Mouse (Mus musculus) kidney, embryonic 16.5 days (tissue): ENCODE data around the gene Blnk. TPM values are rescaled to one million over a fixed set of nuclear protein-coding genes. Genes with fewer than 3 reads are reported as not detected.
A peak's percentile ranks its signal among the peaks of the same experiment; 100 is the strongest.

Experiments
- ATAC-seq: fragments of 200-750 bp; cut with Nextera tagmentation; 2 replicates; pipeline ENCODE4 v1.8.0; 2017; ENCODE audit warnings: moderate TSS enrichment; ENCODE audit not compliant: low FRiP score, low TSS enrichment
- H3K27ac ChIP-seq: fragments of 300-500 bp; sonication (generic); 2 replicates; pipeline ENCODE4 v1.5.1; 2014; ENCODE audit warnings: low read length
- H3K27me3 ChIP-seq: fragments of 300-500 bp; sonication (generic); 2 replicates; pipeline ENCODE4 v1.6.1; 2014; ENCODE audit warnings: low read length, control low read depth, mixed read lengths; ENCODE audit not compliant: insufficient read depth
- H3K36me3 ChIP-seq: fragments of 300-500 bp; sonication (generic); 2 replicates; pipeline ENCODE4 v1.6.1; 2014; ENCODE audit warnings: low read length, control low read depth, mixed read lengths; ENCODE audit not compliant: insufficient read depth
- H3K4me1 ChIP-seq: fragments of 300-500 bp; sonication (generic); 2 replicates; pipeline ENCODE4 v1.6.1; 2014; ENCODE audit warnings: low read length, control low read depth, mixed read lengths; ENCODE audit not compliant: insufficient read depth
- H3K4me2 ChIP-seq: fragments of 300-500 bp; sonication (generic); replicated peaks from 2 replicates; pipeline ENCODE4 v1.6.1; 2014; ENCODE audit warnings: low read depth, low read length
- H3K4me3 ChIP-seq: fragments of 300-500 bp; sonication (generic); 2 replicates; pipeline ENCODE4 v1.5.1; 2014; ENCODE audit warnings: mild to moderate bottlenecking, low read length
- H3K9ac ChIP-seq: fragments of 300-500 bp; sonication (generic); replicated peaks from 2 replicates; pipeline ENCODE4 v1.6.1; 2014; ENCODE audit warnings: low read length
- H3K9me3 ChIP-seq: fragments of 300-500 bp; sonication (generic); 2 replicates; pipeline ENCODE4 v1.6.1; 2016; ENCODE audit warnings: low read length, control low read depth
- WGBS: fragments of 180-500 bp; shearing (Covaris S2); extraction: QIAGEN DNeasy Blood & Tissue Kit; methylation state at CpG from one replicate; pipeline ENCODE4 v1.1.7; 2014; 5-methylcytosine and 5-hydroxymethylcytosine counted together
- polyA plus RNA-seq: library from polyadenylated mRNA; unstranded; fragments of >200 nt; fragmentation: Nextera tagmentation; extraction: Ambion mirVana; gene quantifications from 2 replicates; pipeline ENCODE4 v1.2.1, GENCODE M21; 2015

Gene Blnk
- polyA plus RNA-seq, 1 experiment from 2014 or later: 19.2 TPM

- H3K4me2 ChIP-seq: peak overlapping the region; percentile 41
- H3K27ac ChIP-seq: no peak overlapping the region
- no peaks in the 10 kb centered on the region for H3K9me3 ChIP-seq
- no peaks in the 10 kb centered on the region for H3K27me3 ChIP-seq
- 44% methylated on average over 10 of the region's 11 CpGs for WGBS
- ATAC-seq: no peak
- H3K9ac ChIP-seq: peak overlapping the region; percentile 1; the same call in 1 of the 2 replicates
- peaks cover 37% of the 10 kb centered on the region for H3K4me1 ChIP-seq
- H3K4me3 ChIP-seq: peak overlapping the region; percentile 21
- H3K36me3 ChIP-seq: no peaks in the 10 kb centered on the region
Measured at GRCm38 (mm10) chr19:40992096-40992495, 2.2 kb downstream of the Blnk start.

GRCm38 (mm10) chr19:40991626-40992025 is 2.7 kb downstream of the Blnk start:
- peaks cover 37% of the 10 kb centered on the region for H3K4me1 ChIP-seq
- no peaks in the 10 kb centered on the region for H3K27me3 ChIP-seq
- no peaks in the 10 kb centered on the region for H3K9me3 ChIP-seq
- H3K4me3 ChIP-seq: no peak overlapping the region
- peak overlapping the region; percentile 41; the same call in 1 of the 2 replicates for H3K4me2 ChIP-seq
- ATAC-seq: no peak
- no peak overlapping the region for H3K9ac ChIP-seq
- H3K36me3 ChIP-seq: no peaks in the 10 kb centered on the region
- no peak overlapping the region for H3K27ac ChIP-seq
- 48% methylated on average over 7 of the region's 7 CpGs for WGBS

- Histone ChIP-seq H3K4me2 (no peak overlapping the region), H3K9me3 (no peaks in the 10 kb centered on the region), H3K9ac (no peak overlapping the region), H3K4me1 (peaks cover 32% of the 10 kb centered on the region), H3K36me3 (no peaks in the 10 kb centered on the region), H3K27ac (no peak overlapping the region), H3K27me3 (no peaks in the 10 kb centered on the region), H3K4me3 (no peak overlapping the region)
- ATAC-seq: no peak
- 92% methylated on average over 17 of the region's 17 CpGs for WGBS
Measured at GRCm38 (mm10) chr19:40990781-40991343, 3.5 kb downstream of the Blnk start.

DNA sequence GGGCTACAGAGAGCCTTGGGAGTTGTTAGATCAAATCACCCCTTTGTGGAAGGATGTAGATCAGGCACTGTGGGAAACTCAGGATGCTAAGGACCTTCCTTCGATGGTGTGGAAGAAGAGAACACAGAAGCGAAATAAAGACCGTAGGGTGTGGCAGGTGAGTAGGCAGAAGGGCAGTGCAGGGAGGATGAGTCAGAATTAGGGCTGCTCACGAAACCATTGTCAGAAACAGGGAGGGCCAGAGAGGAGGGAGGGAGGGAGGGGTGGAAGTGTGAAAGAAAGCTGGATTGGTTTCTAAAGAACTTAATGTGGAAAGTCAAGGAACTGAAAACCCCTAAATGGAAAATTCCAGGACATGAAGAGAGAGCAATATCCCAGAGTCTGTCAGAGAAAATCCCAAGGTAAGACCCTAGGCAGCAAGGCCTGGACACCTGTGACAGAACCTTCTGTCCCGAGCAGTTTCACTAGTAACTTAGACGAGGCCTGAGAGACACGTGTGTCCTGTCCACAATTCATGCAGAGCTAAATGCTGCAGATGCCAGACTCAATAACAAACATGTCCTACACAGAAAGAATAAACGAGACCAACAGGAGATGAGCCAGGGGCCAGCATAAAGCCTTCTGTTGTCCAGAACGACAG is 4.3 kb downstream of the Blnk start:
- Histone ChIP-seq H3K4me2 (no peak overlapping the region), H3K27me3 (no peaks in the 10 kb centered on the region), H3K4me3 (no peak overlapping the region), H3K27ac (no peak overlapping the region), H3K9me3 (no peaks in the 10 kb centered on the region), H3K4me1 (peaks cover 25% of the 10 kb centered on the region), H3K36me3 (no peaks in the 10 kb centered on the region), H3K9ac (no peak overlapping the region)
- no peak for ATAC-seq
- WGBS: 80% methylated on average over 9 of the region's 9 CpGs

GRCm38 (mm10) chr19:40988856-40989255 is 5.5 kb downstream of the Blnk start:
- Histone ChIP-seq H3K4me1 (peaks cover 13% of the 10 kb centered on the region), H3K4me3 (no peak overlapping the region), H3K9me3 (no peaks in the 10 kb centered on the region), H3K36me3 (no peaks in the 10 kb centered on the region), H3K9ac (no peak overlapping the region), H3K27me3 (no peaks in the 10 kb centered on the region), H3K27ac (no peak overlapping the region), H3K4me2 (no peak overlapping the region)
- 73% methylated on average over 5 of the region's 5 CpGs for WGBS
- ATAC-seq: no peak

- Histone ChIP-seq H3K4me1 (no peaks in the 10 kb centered on the region), H3K4me2 (no peak overlapping the region), H3K36me3 (no peaks in the 10 kb centered on the region), H3K9me3 (no peaks in the 10 kb centered on the region), H3K27ac (no peak overlapping the region), H3K4me3 (no peak overlapping the region), H3K9ac (no peak overlapping the region), H3K27me3 (no peaks in the 10 kb centered on the region)
- WGBS: 96% methylated on average over 1 of the region's 1 CpGs
- no peak for ATAC-seq
Measured at GRCm38 (mm10) chr19:40984536-40984935, 9.8 kb downstream of the Blnk start.

- H3K4me1 ChIP-seq: no peaks in the 10 kb centered on the region
- no peak overlapping the region for H3K27ac ChIP-seq
- H3K27me3 ChIP-seq: no peaks in the 10 kb centered on the region
- H3K9me3 ChIP-seq: no peaks in the 10 kb centered on the region
- whole genome bisulfite sequencing: 81% methylated on average over 5 of the region's 5 CpGs
- no peaks in the 10 kb centered on the region for H3K36me3 ChIP-seq
- H3K4me3 ChIP-seq: no peak overlapping the region
- H3K4me2 ChIP-seq: no peak overlapping the region
- ATAC-seq: no peak
- H3K9ac ChIP-seq: no peak overlapping the region
Measured at GRCm38 (mm10) chr19:40980671-40981070, 13.7 kb downstream of the Blnk start.

- no peak overlapping the region for H3K9ac ChIP-seq
- no peaks in the 10 kb centered on the region for H3K27me3 ChIP-seq
- no peak for ATAC-seq
- H3K4me3 ChIP-seq: no peak overlapping the region
- H3K27ac ChIP-seq: no peak overlapping the region
- H3K9me3 ChIP-seq: no peaks in the 10 kb centered on the region
- no peaks in the 10 kb centered on the region for H3K36me3 ChIP-seq
- 61% methylated on average over 5 of the region's 5 CpGs for WGBS
- H3K4me1 ChIP-seq: no peaks in the 10 kb centered on the region
- no peak overlapping the region for H3K4me2 ChIP-seq
Measured at GRCm38 (mm10) chr19:40978026-40978425, 16.3 kb downstream of the Blnk start.

DNA sequence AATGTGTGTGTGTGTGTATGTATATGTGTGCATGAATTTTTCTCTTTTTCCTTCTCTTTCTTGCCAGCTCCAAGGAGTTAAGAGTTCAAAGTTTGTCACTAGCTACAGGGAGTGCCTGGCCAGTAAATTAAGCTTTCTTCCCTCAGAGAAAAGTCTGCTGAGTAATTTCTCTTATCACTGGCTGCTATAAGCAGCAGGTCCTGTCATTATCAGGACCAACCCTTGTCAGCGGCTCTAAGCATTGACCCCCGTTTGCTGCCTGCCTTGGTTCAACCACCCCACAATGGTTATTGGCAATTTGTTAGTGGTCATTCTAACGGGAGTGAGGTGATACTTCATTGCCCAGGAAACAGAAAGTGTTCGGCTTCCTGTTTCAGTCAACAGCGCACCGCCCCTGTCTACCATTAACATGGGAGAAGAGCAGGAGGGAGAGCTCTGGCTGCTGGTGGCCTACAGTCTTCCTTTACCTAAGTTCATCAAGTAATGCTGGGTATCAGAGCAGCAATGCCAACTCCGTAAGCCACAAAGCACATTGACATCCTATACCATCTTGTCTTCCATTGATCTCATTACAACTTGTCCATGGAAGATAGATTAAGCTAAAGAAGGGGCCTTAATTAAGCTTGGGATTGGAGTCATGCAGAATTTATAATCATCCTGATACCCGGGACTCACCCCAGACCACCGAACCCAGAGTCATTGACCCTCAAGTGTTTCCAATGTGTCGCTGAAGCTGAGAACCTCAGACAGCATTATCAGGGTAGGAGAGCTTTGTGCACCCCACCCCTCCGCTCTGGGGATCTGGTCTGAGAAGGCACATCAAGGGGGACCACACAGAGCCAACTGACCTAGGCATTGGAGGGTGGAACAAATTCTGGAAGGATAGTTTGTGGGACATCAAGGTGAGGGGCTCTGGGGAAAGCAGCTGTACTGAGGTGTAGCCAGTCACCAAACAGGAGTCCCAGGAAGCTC is 17.1 kb downstream of the Blnk start:
- no peak overlapping the region for H3K4me2 ChIP-seq
- H3K27ac ChIP-seq: no peak overlapping the region
- H3K9ac ChIP-seq: no peak overlapping the region
- no peaks in the 10 kb centered on the region for H3K9me3 ChIP-seq
- H3K36me3 ChIP-seq: no peaks in the 10 kb centered on the region
- 74% methylated on average over 11 of the region's 11 CpGs for WGBS
- H3K27me3 ChIP-seq: no peaks in the 10 kb centered on the region
- H3K4me1 ChIP-seq: no peaks in the 10 kb centered on the region
- H3K4me3 ChIP-seq: no peak overlapping the region
- ATAC-seq: no peak
